Mouse (Mus musculus) intestine, embryonic 16.5 days (tissue): ENCODE results near the gene 1700012B09Rik. TPM values are rescaled to one million over a fixed set of nuclear protein-coding genes. Genes with fewer than 3 reads are reported as not detected.

Experiments used
- ATAC-seq: fragments of 200-750 bp; cut with Nextera tagmentation; 2 replicates; pipeline ENCODE4 v1.8.0; 2017; ENCODE audit warnings: moderate TSS enrichment, moderate library complexity
- H3K27ac ChIP-seq: fragments of 300-500 bp; sonication (generic); 2 replicates; pipeline ENCODE4 v1.5.1; 2014; ENCODE audit warnings: mild to moderate bottlenecking, low read length
- H3K27me3 ChIP-seq: fragments of 300-500 bp; sonication (generic); replicated peaks from 2 replicates; pipeline ENCODE4 v1.6.1; 2014; ENCODE audit warnings: low read length, control low read depth, mixed read lengths; ENCODE audit not compliant: control insufficient read depth, insufficient read depth
- H3K36me3 ChIP-seq: fragments of 300-500 bp; sonication (generic); 2 replicates; pipeline ENCODE4 v1.6.1; 2014; ENCODE audit warnings: low read length, control low read depth; ENCODE audit not compliant: control insufficient read depth, insufficient read depth
- H3K4me1 ChIP-seq: fragments of 300-500 bp; sonication (generic); 2 replicates; pipeline ENCODE4 v1.6.1; 2014; ENCODE audit warnings: low read length, control low read depth, mixed read lengths; ENCODE audit not compliant: control insufficient read depth, insufficient read depth
- H3K4me2 ChIP-seq: fragments of 300-500 bp; sonication (generic); 2 replicates; pipeline ENCODE4 v1.6.1; 2014; ENCODE audit warnings: low read depth, low read length, control low read depth
- H3K4me3 ChIP-seq: fragments of 300-500 bp; sonication (generic); 2 replicates; pipeline ENCODE4 v1.5.1; 2014; ENCODE audit warnings: mild to moderate bottlenecking, low read length
- H3K9ac ChIP-seq: fragments of 300-500 bp; sonication (generic); 2 replicates; pipeline ENCODE4 v1.6.1; 2014; ENCODE audit warnings: low read depth, low read length
- H3K9me3 ChIP-seq: fragments of 300-500 bp; sonication (generic); 2 replicates; pipeline ENCODE4 v1.6.1; 2016; ENCODE audit warnings: low read length, control low read depth; ENCODE audit not compliant: control insufficient read depth
- WGBS: fragments of 180-500 bp; shearing (Covaris S2); extraction: QIAGEN DNeasy Blood & Tissue Kit; methylation state at CpG from one replicate; pipeline ENCODE4 v1.1.7; 2014; 5-methylcytosine and 5-hydroxymethylcytosine counted together
- polyA plus RNA-seq: library from polyadenylated mRNA; unstranded; fragments of >200 nt; fragmentation: Nextera tagmentation; extraction: Ambion mirVana; gene quantifications from 2 replicates; pipeline ENCODE4 v1.2.1, GENCODE M21; 2015

The 1700012B09Rik gene
- polyA plus RNA-seq: not detected in 2 replicates

DNA sequence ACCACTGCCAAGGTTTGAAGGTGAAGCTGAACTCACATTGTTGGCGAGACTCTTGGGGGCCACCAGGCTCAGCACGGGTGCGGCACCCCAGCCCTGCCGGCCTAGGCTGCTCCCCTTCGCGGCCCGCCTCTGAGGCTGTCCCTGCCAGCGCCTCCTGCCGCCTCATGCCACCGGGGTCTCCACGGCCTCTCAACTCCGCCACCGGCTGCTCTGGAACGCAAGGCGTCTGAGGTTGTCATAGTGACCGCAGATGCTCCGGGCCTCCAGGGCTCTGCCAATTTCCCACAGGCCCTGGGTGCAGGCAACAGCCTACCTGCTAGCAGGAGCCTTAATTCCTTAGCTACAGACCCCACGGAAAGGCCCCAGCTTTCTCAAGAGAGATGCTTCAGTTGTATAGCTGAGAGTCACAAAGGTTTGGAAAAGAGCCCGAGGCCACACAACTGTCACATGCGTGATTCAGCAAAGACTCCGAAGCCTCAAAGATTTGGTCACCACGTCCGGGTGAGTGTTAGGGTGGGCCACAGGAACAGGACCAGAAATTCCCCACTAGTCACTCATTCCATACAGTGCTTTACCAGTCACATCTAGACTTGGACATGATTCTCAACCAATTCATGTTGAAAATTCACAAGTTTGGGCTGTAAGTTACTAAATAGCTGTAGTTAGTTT, at the start of gene 1700012B09Rik:
Gene 1700012B09Rik, minus strand, starts transcription at position 228 of the 669 bp plus-strand sequence.
- Histone ChIP-seq H3K9ac (no peak within 1 kb of the TSS), H3K4me2 (no peak within 1 kb of the TSS), H3K36me3 (no peaks in the 10 kb centered on the region), H3K4me3 (no peak within 1 kb of the TSS), H3K9me3 (no peaks in the 10 kb centered on the region), H3K27ac (no peak within 1 kb of the TSS), H3K4me1 (no peaks in the 10 kb centered on the region), H3K27me3 (peaks cover 7% of the 10 kb centered on the region; the same call in 1 of the 2 replicates)
- no peak for ATAC-seq
- WGBS: 21% methylated on average over 23 of the region's 23 CpGs

- no peak for ATAC-seq
- Histone ChIP-seq H3K4me3 (no peak overlapping the region), H3K27ac (no peak overlapping the region), H3K4me1 (no peaks in the 10 kb centered on the region), H3K9ac (no peak overlapping the region), H3K9me3 (no peaks in the 10 kb centered on the region), H3K4me2 (no peak overlapping the region), H3K36me3 (peaks cover 8% of the 10 kb centered on the region), H3K27me3 (no peaks in the 10 kb centered on the region)
- 93% methylated on average over 5 of the region's 5 CpGs for WGBS
Measured at GRCm38 (mm10) chr9:14810111-14810510, 39.3 kb upstream of the 1700012B09Rik start.

DNA sequence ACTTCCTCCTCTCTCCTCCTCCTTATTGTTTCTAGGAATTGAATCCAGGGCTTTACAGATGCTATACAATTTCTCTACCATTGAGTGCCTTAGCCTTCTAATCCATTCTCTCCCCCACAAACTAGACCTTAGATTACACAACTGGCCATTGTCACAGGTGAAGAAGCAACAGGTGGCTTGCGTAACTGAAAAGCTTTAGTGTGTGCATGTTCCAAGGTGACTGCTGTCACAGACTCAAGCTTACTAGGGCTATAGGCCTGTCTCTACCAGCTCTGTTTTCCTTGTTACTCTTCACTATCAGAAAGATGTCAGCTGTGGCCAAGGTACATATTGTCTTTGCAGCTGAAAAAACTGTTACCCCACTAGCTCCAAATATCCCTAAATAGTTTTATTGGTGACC, 36.0 kb upstream of the 1700012B09Rik start:
- H3K9me3 ChIP-seq: no peaks in the 10 kb centered on the region
- H3K4me2 ChIP-seq: no peak overlapping the region
- no peak overlapping the region for H3K27ac ChIP-seq
- no peaks in the 10 kb centered on the region for H3K27me3 ChIP-seq
- H3K4me1 ChIP-seq: no peaks in the 10 kb centered on the region
- no peak for ATAC-seq
- H3K4me3 ChIP-seq: no peak overlapping the region
- H3K36me3 ChIP-seq: peaks cover 8% of the 10 kb centered on the region
- H3K9ac ChIP-seq: no peak overlapping the region
- 100% methylated on average over 1 of the region's 1 CpGs for WGBS

DNA sequence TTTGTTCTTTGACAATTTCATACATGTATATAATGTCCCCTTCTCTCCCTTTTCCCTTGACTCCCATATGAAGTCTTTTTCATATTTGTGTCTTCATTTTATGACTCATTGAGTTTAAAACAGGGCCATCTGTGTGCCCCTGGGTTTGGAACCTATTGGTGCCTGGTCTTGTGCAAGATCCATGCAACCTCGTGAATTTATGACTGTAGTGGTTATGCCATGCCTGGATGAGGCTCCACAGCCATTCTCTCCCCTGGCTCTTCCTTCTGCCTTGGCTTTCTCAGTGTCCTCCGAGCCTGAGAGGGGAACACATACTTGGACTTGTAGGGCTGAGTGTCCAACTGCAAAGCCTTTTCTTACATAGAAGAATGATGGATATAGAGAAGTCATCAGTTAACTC, 34.9 kb upstream of the 1700012B09Rik start:
- Histone ChIP-seq H3K4me1 (no peaks in the 10 kb centered on the region), H3K36me3 (peaks cover 8% of the 10 kb centered on the region)

GRCm38 (mm10) chr9:14787356-14787755, 16.5 kb upstream of the 1700012B09Rik start:
- no peak overlapping the region for H3K4me2 ChIP-seq
- no peaks in the 10 kb centered on the region for H3K9me3 ChIP-seq
- H3K4me3 ChIP-seq: no peak overlapping the region
- no peak overlapping the region for H3K9ac ChIP-seq
- H3K27ac ChIP-seq: no peak overlapping the region
- peaks cover 7% of the 10 kb centered on the region; the same call in 1 of the 2 replicates for H3K4me1 ChIP-seq
- H3K27me3 ChIP-seq: no peaks in the 10 kb centered on the region
- no peak for ATAC-seq
- 89% methylated on average over 6 of the region's 6 CpGs for WGBS
- peaks cover 4% of the 10 kb centered on the region; the same call in 1 of the 2 replicates for H3K36me3 ChIP-seq

More for the DNA sequence above, 34.9 kb upstream of the 1700012B09Rik start:
- H3K4me2 ChIP-seq: no peak overlapping the region
- ATAC-seq: no peak
- H3K9ac ChIP-seq: no peak overlapping the region
- WGBS: 85% methylated on average over 2 of the region's 2 CpGs
- H3K27ac ChIP-seq: no peak overlapping the region
- no peak overlapping the region for H3K4me3 ChIP-seq
- H3K27me3 ChIP-seq: no peaks in the 10 kb centered on the region
- H3K9me3 ChIP-seq: no peaks in the 10 kb centered on the region

DNA sequence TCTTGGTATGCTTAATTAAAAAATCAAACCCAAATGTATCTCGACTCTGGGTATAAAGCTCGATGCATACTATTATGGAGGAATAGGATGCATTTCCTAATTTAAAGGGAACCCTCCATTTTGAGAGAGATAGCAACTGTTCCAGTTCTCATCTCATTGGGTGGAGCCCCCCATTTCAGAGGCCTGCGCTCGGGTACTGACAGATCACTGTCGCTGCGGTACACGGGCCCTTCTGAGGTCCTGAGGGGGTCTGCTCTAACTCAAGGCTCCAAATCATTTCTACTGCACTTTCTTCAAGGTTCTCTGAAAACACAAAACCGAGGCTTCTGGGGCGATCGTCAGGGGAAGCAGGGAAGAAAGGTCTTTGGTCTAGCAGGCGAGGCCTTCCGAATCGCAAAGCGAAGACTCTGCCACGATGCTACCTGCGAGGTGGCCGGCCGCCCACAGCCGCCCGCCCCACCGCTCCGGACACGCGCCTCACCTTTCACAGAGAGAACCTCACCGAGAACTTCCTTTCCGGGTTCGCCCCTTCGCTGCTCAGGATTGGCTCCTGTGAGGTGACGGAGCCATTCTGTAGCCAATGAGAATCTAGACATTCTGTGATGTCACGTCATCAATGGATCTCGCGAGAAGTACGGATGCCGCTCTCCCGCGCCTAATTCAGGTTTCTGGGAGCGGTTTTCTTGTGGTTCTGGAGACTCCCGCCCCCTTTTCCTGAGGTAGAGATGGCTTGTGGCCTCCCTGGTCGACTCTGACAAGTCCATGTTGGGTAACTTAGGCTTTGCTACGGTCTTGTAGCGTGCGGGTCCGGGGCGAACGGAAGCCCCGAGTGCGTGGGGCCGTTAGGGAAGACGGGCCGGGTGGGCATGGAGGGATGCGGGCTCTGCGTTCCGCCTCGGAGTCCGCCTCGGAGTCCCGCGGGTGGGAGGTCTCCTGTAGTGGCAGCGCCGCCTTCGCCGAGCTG, 13.5 kb upstream of the 1700012B09Rik start, which contains the start of the genes Mre11a and Ankrd49:
Gene Mre11a, plus strand, starts transcription at position 616 of the 964 bp plus-strand sequence.
Gene Ankrd49, minus strand, starts transcription at position 818 of the 964 bp plus-strand sequence.
- H3K4me2 ChIP-seq: peak within 1 kb of the TSS; percentile 72
- no peaks in the 10 kb centered on the region for H3K9me3 ChIP-seq
- peaks cover 4% of the 10 kb centered on the region; the same call in 1 of the 2 replicates for H3K36me3 ChIP-seq
- H3K27me3 ChIP-seq: no peaks in the 10 kb centered on the region
- H3K27ac ChIP-seq: peak within 1 kb of the TSS; percentile 96
- H3K4me3 ChIP-seq: peak within 1 kb of the TSS; percentile 87
- ATAC-seq: peak; percentile 100
- peak within 1 kb of the TSS; percentile 93 for H3K9ac ChIP-seq
- WGBS: under 1% methylated on average over 62 of the region's 62 CpGs
- peaks cover 7% of the 10 kb centered on the region; the same call in 1 of the 2 replicates for H3K4me1 ChIP-seq

GRCm38 (mm10) chr9:14778341-14778740, 7.5 kb upstream of the 1700012B09Rik start:
- no peak overlapping the region for H3K4me3 ChIP-seq
- H3K4me2 ChIP-seq: no peak overlapping the region; the same call in 1 of the 2 replicates
- no peaks in the 10 kb centered on the region for H3K4me1 ChIP-seq
- no peaks in the 10 kb centered on the region for H3K9me3 ChIP-seq
- 33% methylated on average over 13 of the region's 13 CpGs for WGBS
- H3K36me3 ChIP-seq: no peaks in the 10 kb centered on the region
- ATAC-seq: 0 out of 2 replicates have a peak, but pooled peaks have one; percentile 23
- no peaks in the 10 kb centered on the region for H3K27me3 ChIP-seq
- no peak overlapping the region for H3K27ac ChIP-seq
- H3K9ac ChIP-seq: no peak overlapping the region

DNA sequence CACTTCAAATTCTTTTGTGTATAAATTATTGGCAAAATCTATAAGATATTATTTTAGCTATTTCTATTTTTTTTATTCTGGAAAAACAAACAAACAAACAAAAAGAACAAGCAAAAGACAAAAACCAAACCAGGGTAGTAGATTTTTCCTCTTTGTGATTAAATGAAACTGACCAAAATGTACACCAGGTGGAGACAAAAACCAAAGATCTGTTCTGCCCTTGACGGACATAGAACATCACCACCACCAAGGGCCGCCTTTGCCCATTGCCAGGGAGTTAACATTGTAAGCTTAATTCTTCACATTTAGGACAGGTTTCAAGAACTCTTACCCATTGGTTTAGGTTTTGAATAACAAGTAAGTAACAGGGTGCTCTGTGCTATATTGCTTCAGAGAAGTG, 3.0 kb upstream of the 1700012B09Rik start:
- H3K9ac ChIP-seq: no peak overlapping the region
- H3K4me1 ChIP-seq: no peaks in the 10 kb centered on the region
- no peaks in the 10 kb centered on the region for H3K36me3 ChIP-seq
- ATAC-seq: no peak
- no peaks in the 10 kb centered on the region for H3K9me3 ChIP-seq
- H3K27ac ChIP-seq: no peak overlapping the region
- 44% methylated on average over 2 of the region's 2 CpGs for WGBS
- H3K27me3 ChIP-seq: peaks cover 5% of the 10 kb centered on the region; the same call in 1 of the 2 replicates
- H3K4me3 ChIP-seq: no peak overlapping the region
- no peak overlapping the region for H3K4me2 ChIP-seq

- Histone ChIP-seq H3K27me3 (peaks cover 7% of the 10 kb centered on the region; the same call in 1 of the 2 replicates), H3K4me2 (no peak overlapping the region), H3K36me3 (no peaks in the 10 kb centered on the region), H3K9ac (no peak overlapping the region), H3K4me3 (no peak overlapping the region), H3K9me3 (no peaks in the 10 kb centered on the region), H3K27ac (no peak overlapping the region), H3K4me1 (no peaks in the 10 kb centered on the region)
- WGBS: 89% methylated on average over 2 of the region's 2 CpGs
- no peak for ATAC-seq
Measured at GRCm38 (mm10) chr9:14772074-14772473, 1.2 kb upstream of the 1700012B09Rik start.
